Mouse (Mus musculus) forebrain, postnatal 0 days (tissue): ENCODE results near the gene Cox5a. TPM values are rescaled to one million over a fixed set of nuclear protein-coding genes. Genes with fewer than 3 reads are reported as not detected.

Experiments used
- ATAC-seq: fragments of 200-750 bp; cut with Nextera tagmentation; 2 replicates; pipeline ENCODE4 v1.8.0; 2017; ENCODE audit warnings: mild to moderate bottlenecking, moderate library complexity
- DNase-seq: peaks from one replicate; pipeline ENCODE4 v3.0.0-alpha.2; 2015
- H3K27ac ChIP-seq: fragments of 300-500 bp; sonication (generic); 2 replicates; pipeline ENCODE4 v1.5.1; 2014; ENCODE audit warnings: low read depth, mild to moderate bottlenecking, antibody characterized with exemption, low read length, moderate library complexity, mixed read lengths
- H3K27me3 ChIP-seq: fragments of 300-500 bp; sonication (generic); 2 replicates; pipeline ENCODE4 v1.6.1; 2014; ENCODE audit warnings: mild to moderate bottlenecking, low read length, mixed read lengths; ENCODE audit not compliant: insufficient read depth
- H3K36me3 ChIP-seq: fragments of 300-500 bp; sonication (generic); 2 replicates; pipeline ENCODE4 v1.6.1; 2014; ENCODE audit warnings: mild to moderate bottlenecking, moderate library complexity; ENCODE audit not compliant: insufficient read depth
- H3K4me1 ChIP-seq: fragments of 300-500 bp; sonication (generic); 2 replicates; pipeline ENCODE4 v1.6.1; 2014; ENCODE audit warnings: antibody characterized with exemption; ENCODE audit not compliant: insufficient read depth
- H3K4me2 ChIP-seq: fragments of 300-500 bp; sonication (generic); 2 replicates; pipeline ENCODE4 v1.6.1; 2014; ENCODE audit warnings: low read depth, mild to moderate bottlenecking, moderate library complexity
- H3K4me3 ChIP-seq: fragments of 300-500 bp; sonication (generic); 2 replicates; pipeline ENCODE4 v1.5.1; 2014; ENCODE audit warnings: low read depth, low read length, mixed read lengths
- H3K9ac ChIP-seq: fragments of 300-500 bp; sonication (generic); 2 replicates; pipeline ENCODE4 v1.6.1; 2014; ENCODE audit warnings: mild to moderate bottlenecking
- H3K9me3 ChIP-seq: fragments of 300-500 bp; sonication (generic); 2 replicates; pipeline ENCODE4 v1.6.1; 2016; ENCODE audit warnings: low read length
- CTCF ChIP-seq: sonication (generic); IDR thresholded peaks from 2 replicates; pipeline ENCODE4 v1.5.1; 2016; ENCODE audit warnings: antibody characterized with exemption, control low read depth, low read depth
- WGBS: fragments of 180-500 bp; shearing (Covaris S2); extraction: QIAGEN DNeasy Blood & Tissue Kit; methylation state at CpG from one replicate; pipeline ENCODE4 v1.1.7; 2014; 5-methylcytosine and 5-hydroxymethylcytosine counted together
- polyA plus RNA-seq: library from polyadenylated mRNA; unstranded; fragments of >200 nt; fragmentation: Nextera tagmentation; extraction: Ambion mirVana; gene quantifications from 2 replicates; pipeline ENCODE4 v1.2.1, GENCODE M21; 2015
- total RNA-seq: library from RNA; depleted of rRNA; stranded (reverse); fragments of >200 nt; gene quantifications from 2 replicates; pipeline ENCODE4 v1.2.3, GENCODE M21; 2014

Cox5a gene
- total and polyA plus RNA-seq, 2 experiments from 2014 or later, result 236 to 1,027 TPM

- H3K27me3 ChIP-seq, result no peaks in the 10 kb centered on the region
- no peak overlapping the region for H3K27ac ChIP-seq
- peak; percentile 67 for TF ChIP-seq CTCF
- no peak overlapping the region for H3K4me3 ChIP-seq
- ATAC-seq (no peak), DNase-seq (peak; percentile 67)
- no peaks in the 10 kb centered on the region for H3K36me3 ChIP-seq
- 88% methylated on average over 1 of the region's 1 CpGs for WGBS
- peaks cover 20% of the 10 kb centered on the region; the same call in 1 of the 2 replicates for H3K4me1 ChIP-seq
- H3K9ac ChIP-seq, result no peak overlapping the region
- no peaks in the 10 kb centered on the region for H3K9me3 ChIP-seq
- 0 out of 2 replicates have a peak overlapping the region, but pooled peaks have one; percentile 15 for H3K4me2 ChIP-seq
Measured at GRCm38 (mm10) chr9:57523754-57524153, 2.7 kb downstream of the Cox5a start.

GRCm38 (mm10) chr9:57524439-57524838 lies 3.4 kb downstream of the Cox5a start:
- Histone ChIP-seq H3K9me3 (no peaks in the 10 kb centered on the region), H3K27me3 (no peaks in the 10 kb centered on the region), H3K27ac (no peak overlapping the region), H3K4me2 (no peak overlapping the region), H3K4me3 (no peak overlapping the region), H3K36me3 (peaks cover 3% of the 10 kb centered on the region; the same call in 1 of the 2 replicates), H3K4me1 (peaks cover 20% of the 10 kb centered on the region; the same call in 1 of the 2 replicates), H3K9ac (no peak overlapping the region)
- no peak for TF ChIP-seq CTCF
- DNase-seq (no peak), ATAC-seq (no peak)

GRCm38 (mm10) chr9:57525516-57525915 lies 4.4 kb downstream of the Cox5a start:
- Histone ChIP-seq H3K4me3 (no peak overlapping the region), H3K36me3 (peaks cover 3% of the 10 kb centered on the region; the same call in 1 of the 2 replicates), H3K9ac (no peak overlapping the region), H3K4me2 (no peak overlapping the region), H3K9me3 (no peaks in the 10 kb centered on the region), H3K27ac (no peak overlapping the region), H3K4me1 (peaks cover 20% of the 10 kb centered on the region; the same call in 1 of the 2 replicates), H3K27me3 (no peaks in the 10 kb centered on the region)
- 80% methylated on average over 2 of the region's 2 CpGs for WGBS
- ATAC-seq, result no peak
- TF ChIP-seq CTCF, result no peak
- DNase-seq, result no peak

- no peak for DNase-seq
- Histone ChIP-seq H3K9me3 (no peaks in the 10 kb centered on the region), H3K4me2 (no peak overlapping the region), H3K9ac (no peak overlapping the region), H3K27ac (no peak overlapping the region), H3K4me3 (no peak overlapping the region), H3K27me3 (no peaks in the 10 kb centered on the region), H3K4me1 (peaks cover 20% of the 10 kb centered on the region; the same call in 1 of the 2 replicates), H3K36me3 (peaks cover 9% of the 10 kb centered on the region)
- ATAC-seq, result no peak
- no peak for TF ChIP-seq CTCF
Measured at GRCm38 (mm10) chr9:57526435-57526834, 5.4 kb downstream of the Cox5a start.

DNA sequence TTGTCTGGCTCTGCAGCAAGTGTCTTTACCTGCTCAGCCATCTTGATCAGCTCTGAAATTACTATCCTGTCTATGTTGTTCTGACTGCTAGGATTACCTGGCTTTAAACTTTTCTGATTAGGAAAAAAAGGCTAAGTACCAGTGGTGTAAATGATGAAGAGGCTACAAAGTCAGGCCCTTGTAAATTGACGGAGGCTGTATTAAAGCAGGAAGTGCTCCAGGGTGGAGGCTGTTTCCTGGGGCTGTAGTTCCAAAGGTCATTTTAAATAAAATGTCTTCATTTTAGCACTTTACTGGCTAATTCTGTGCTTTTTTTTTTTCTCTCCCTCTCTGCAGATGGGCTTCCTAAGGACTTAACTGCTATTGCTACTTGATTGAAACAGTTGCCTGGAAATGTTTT lies 10.9 kb downstream of the Cox5a start:
- no peaks in the 10 kb centered on the region for H3K9me3 ChIP-seq
- no peaks in the 10 kb centered on the region for H3K27me3 ChIP-seq
- 87% methylated on average over 1 of the region's 1 CpGs for whole genome bisulfite sequencing
- peaks cover 5% of the 10 kb centered on the region; the same call in 1 of the 2 replicates for H3K4me1 ChIP-seq
- H3K9ac ChIP-seq, result no peak overlapping the region
- H3K36me3 ChIP-seq, result peaks cover 40% of the 10 kb centered on the region
- H3K4me3 ChIP-seq, result no peak overlapping the region
- no peak overlapping the region for H3K27ac ChIP-seq
- ATAC-seq (no peak), DNase-seq (no peak)
- no peak for TF ChIP-seq CTCF
- H3K4me2 ChIP-seq, result no peak overlapping the region

DNA sequence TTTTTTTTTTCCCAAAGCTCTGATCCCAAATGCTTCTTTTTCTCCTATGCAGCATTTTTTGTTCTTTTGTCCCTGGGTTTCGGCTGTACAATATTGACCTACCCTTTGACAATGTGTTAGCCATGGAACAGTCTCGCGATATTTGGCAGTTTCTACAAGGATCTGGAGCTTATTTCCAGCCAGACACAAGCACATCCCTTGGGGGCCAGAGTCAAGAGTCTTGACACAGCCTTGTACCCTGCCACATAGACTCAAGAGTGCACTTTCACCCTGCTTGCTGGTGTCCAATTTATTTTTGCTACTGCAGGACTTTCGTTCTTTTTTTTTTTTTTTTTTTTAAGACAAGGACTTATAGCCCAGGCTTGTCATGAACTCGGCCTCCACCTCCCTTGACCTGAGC lies 15.3 kb downstream of the Cox5a start:
- no peaks in the 10 kb centered on the region for H3K9me3 ChIP-seq
- no peak for DNase-seq
- H3K36me3 ChIP-seq, result peaks cover 49% of the 10 kb centered on the region
- no peak overlapping the region for H3K27ac ChIP-seq
- ATAC-seq, result no peak
- H3K27me3 ChIP-seq, result no peaks in the 10 kb centered on the region
- H3K4me2 ChIP-seq, result peak overlapping the region; percentile 70
- peak overlapping the region; percentile 84; the same call in 1 of the 2 replicates for H3K4me3 ChIP-seq
- no peak for TF ChIP-seq CTCF
- H3K9ac ChIP-seq, result no peak overlapping the region
- WGBS, result 90% methylated on average over 5 of the region's 5 CpGs
- peaks cover 9% of the 10 kb centered on the region for H3K4me1 ChIP-seq

GRCm38 (mm10) chr9:57537044-57537727 lies 16.1 kb downstream of the Cox5a start, which contains the start of gene Fam219b:
Gene Fam219b, plus strand, starts transcription at chr9:57537528.
- DNase-seq (peak; percentile 93), ATAC-seq (peak; percentile 95)
- peaks cover 9% of the 10 kb centered on the region for H3K4me1 ChIP-seq
- no peak for TF ChIP-seq CTCF
- H3K9me3 ChIP-seq, result no peaks in the 10 kb centered on the region
- H3K4me3 ChIP-seq, result peak within 1 kb of the TSS; percentile 84
- peaks cover 45% of the 10 kb centered on the region for H3K36me3 ChIP-seq
- H3K27me3 ChIP-seq, result no peaks in the 10 kb centered on the region
- peak within 1 kb of the TSS; percentile 70 for H3K4me2 ChIP-seq
- 1% methylated on average over 44 of the region's 45 CpGs for WGBS
- peak within 1 kb of the TSS; percentile 84 for H3K9ac ChIP-seq
- peak within 1 kb of the TSS; percentile 91 for H3K27ac ChIP-seq
